Mouse (Mus musculus): ENCODE measurements around the gene Necap2. TPM values are rescaled to one million over a fixed set of nuclear protein-coding genes. Genes with fewer than 3 reads are reported as not detected.

Gene Necap2
- polyA plus RNA-seq, 1 experiment = 170 TPM

DNA sequence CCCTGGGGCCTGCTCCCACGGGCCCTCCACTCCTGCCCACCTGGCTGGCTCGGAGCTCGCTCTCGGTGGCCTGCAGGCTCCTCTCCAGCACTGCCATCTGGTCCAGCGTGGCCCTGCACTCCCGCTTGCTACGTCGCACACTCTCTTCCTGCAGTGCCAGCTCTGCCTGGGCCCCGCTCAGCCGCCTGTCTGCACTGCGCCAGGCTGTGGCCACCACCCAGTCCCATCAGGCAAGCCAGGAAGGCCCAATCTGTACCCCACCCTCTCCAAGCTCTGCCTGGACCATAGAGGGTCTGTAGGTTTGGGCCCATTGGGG is 56.6 kb downstream of the Necap2 start:
- no peak overlapping the region for H3K27ac ChIP-seq (ENCODE audit: insufficient read depth, low read depth, low read length)
- TF ChIP-seq POLR2A (IDR thresholded peaks at IDR 0.05; ENCODE audit: borderline replicate concordance, low read depth, low read length) = no peak
- no peak for TF ChIP-seq CTCF (IDR thresholded peaks at IDR 0.05; ENCODE audit: low read depth, low read length)

DNA sequence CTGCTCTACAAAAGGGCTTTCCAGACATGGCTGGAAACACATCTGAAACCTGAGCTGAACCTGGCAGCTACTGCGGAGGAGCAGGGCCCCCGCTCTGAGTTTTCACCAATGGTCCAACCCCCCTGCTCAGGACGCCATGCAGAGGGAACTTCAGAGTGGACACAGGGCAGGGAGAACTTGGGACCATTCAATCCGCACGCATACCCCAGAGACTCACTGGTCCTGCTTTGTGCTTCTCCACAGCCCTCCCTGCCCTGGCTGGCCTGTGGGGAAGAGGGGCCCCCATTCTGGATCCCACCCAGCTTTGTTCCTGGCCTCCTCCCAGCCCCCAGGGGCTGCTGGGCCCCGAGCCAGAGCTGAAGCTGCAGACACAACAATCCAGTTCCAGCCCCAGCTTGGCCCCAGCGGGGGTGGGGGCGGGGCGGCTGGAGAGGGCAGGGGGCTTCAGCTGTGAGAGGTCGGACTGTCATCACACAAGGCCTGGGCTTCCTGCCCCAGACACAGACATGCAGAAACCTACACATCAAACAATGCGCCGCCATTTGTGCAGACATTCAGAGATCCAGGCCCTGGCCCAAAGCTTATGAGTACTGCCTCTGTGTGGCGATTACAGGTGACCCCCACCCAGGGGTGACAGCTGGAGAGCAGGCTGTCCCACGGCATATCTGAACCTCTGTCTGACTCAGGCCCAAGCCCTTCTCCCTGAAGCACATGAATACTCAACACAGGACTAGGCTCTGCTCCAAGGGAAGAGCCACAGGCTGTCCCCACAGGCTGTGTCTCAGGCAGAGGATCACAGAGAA is 57.1 kb downstream of the Necap2 start:
- Histone ChIP-seq H3K4me1 (ENCODE audit: control insufficient read depth, insufficient read depth, low read length) (peaks cover 17% of the 10 kb centered on the region), H3K27ac (ENCODE audit: insufficient read depth, low read depth, low read length) (no peak overlapping the region), H3K4me3 (ENCODE audit: insufficient read depth, low read length) (no peak overlapping the region)
- TF ChIP-seq POLR2A (IDR thresholded peaks at IDR 0.05; ENCODE audit: borderline replicate concordance, low read depth, low read length) = no peak
- no peak for TF ChIP-seq CTCF (IDR thresholded peaks at IDR 0.05; ENCODE audit: low read depth, low read length)

More for the DNA sequence above, 56.6 kb downstream of the Necap2 start:
- H3K4me3 ChIP-seq (ENCODE audit: insufficient read depth, low read length) = no peak overlapping the region
- H3K4me1 ChIP-seq (ENCODE audit: control insufficient read depth, insufficient read depth, low read length) = peaks cover 12% of the 10 kb centered on the region

DNA sequence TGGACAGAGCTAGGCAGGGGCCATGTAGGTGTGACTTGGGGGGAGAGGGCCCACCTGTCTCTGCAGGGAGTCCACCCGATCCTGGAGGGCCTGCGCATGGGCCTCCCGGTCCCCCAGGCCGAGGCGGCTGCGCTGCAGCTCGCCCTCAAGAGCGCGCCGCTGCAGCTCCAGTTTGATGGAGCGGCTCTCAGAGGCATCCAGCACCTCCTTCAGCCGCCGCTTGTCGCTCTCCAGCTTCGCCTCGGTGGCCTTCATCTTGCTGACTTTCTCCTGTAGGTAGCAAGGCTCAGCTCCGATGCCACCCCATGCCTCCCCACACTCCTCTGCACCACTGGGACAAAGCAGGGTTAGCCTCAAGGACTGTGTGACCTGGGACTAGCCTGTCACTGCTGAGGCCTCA is 57.9 kb downstream of the Necap2 start:
- peaks cover 19% of the 10 kb centered on the region for H3K4me1 ChIP-seq (ENCODE audit: control insufficient read depth, insufficient read depth, low read length)
- H3K4me3 ChIP-seq (ENCODE audit: insufficient read depth, low read length) = no peak overlapping the region
- TF ChIP-seq CTCF (IDR thresholded peaks at IDR 0.05; ENCODE audit: low read depth, low read length) = no peak
- TF ChIP-seq POLR2A (IDR thresholded peaks at IDR 0.05; ENCODE audit: borderline replicate concordance, low read depth, low read length) = no peak
- no peak overlapping the region for H3K27ac ChIP-seq (ENCODE audit: insufficient read depth, low read depth, low read length)

DNA sequence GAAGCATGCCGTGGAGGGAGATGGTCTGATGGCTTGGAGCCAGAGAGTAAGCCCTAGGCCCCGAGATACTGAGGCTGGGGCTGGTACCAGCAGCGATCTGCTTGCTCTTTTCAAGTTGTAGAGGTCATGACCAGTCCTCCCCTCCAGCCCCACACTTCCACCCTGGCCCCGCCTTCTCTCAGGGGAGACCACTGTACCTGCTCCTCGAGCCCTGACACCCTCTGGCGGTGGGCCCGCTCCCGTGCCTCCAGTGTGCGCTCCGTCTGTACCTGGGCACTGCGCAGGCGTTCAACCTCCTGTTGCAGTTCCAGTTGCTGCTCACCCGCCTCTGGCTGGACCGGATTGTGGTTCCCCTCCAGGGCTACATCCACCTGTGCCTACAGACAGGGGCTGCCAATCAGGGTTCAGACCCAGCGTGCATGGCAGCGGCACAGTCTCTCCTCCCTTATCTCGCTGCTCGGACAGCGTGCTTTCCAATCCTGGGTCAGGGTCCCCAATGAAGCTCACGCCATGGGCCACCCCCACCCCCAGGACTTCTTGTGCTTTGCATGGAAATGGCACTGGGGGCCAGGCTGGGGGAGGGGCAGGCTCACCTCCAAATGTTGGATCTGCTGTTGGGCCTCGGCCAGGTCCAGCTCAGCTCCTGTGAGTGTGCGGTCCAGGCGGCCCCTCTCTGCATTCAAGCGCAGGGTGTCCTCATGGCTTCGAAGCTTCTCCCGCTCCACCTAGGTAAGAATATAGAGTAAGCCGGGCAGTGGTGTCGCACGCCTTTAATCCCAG is 60.3 kb downstream of the Necap2 start:
- TF ChIP-seq POLR2A (IDR thresholded peaks at IDR 0.05; ENCODE audit: borderline replicate concordance, low read depth, low read length) (no peak), CTCF (IDR thresholded peaks at IDR 0.05; ENCODE audit: low read depth, low read length) (no peak)
- Histone ChIP-seq H3K4me3 (ENCODE audit: insufficient read depth, low read length) (no peak overlapping the region), H3K4me1 (ENCODE audit: control insufficient read depth, insufficient read depth, low read length) (peaks cover 14% of the 10 kb centered on the region)

More for the DNA sequence above, 60.3 kb downstream of the Necap2 start:
- no peak overlapping the region for H3K27ac ChIP-seq (ENCODE audit: insufficient read depth, low read depth, low read length)

Other genes with a start within 250 kb of the Necap2 start
- gene Padi1, start 232.6 kb downstream of the Necap2 start, polyA plus RNA-seq (2012; ENCODE audit: insufficient read depth, insufficient read length, missing spikeins) = not detected in 2 replicates
- gene Padi2, start 172.0 kb downstream of the Necap2 start, polyA plus RNA-seq (2012; ENCODE audit: insufficient read depth, insufficient read length, missing spikeins) = 11.0 and 12.2 TPM in 2 replicates
- gene Sdhb, start 117.2 kb downstream of the Necap2 start, polyA plus RNA-seq (2012; ENCODE audit: insufficient read depth, insufficient read length, missing spikeins) = 145 and 163 TPM in 2 replicates
- gene Atp13a2, start 91.5 kb downstream of the Necap2 start, polyA plus RNA-seq (2012; ENCODE audit: insufficient read depth, insufficient read length, missing spikeins) = 203 and 230 TPM in 2 replicates
- not detected in 2 replicates for gene Mfap2, start 67.9 kb downstream of the Necap2 start, polyA plus RNA-seq (2012; ENCODE audit: insufficient read depth, insufficient read length, missing spikeins)
- gene Crocc, start 17.8 kb downstream of the Necap2 start, polyA plus RNA-seq (2012; ENCODE audit: insufficient read depth, insufficient read length, missing spikeins) = 6.9 and 8.1 TPM in 2 replicates
- not detected in 2 replicates for gene Spata21, start 10.0 kb upstream of the Necap2 start, polyA plus RNA-seq (2012; ENCODE audit: insufficient read depth, insufficient read length, missing spikeins)
- gene Szrd1, start 61.4 kb upstream of the Necap2 start, polyA plus RNA-seq (2012; ENCODE audit: insufficient read depth, insufficient read length, missing spikeins) = 105 and 129 TPM in 2 replicates
- gene Fbxo42, start 69.6 kb upstream of the Necap2 start, polyA plus RNA-seq (2012; ENCODE audit: insufficient read depth, insufficient read length, missing spikeins) = 22.0 and 28.2 TPM in 2 replicates
- 0.92 and 1.9 TPM in 2 replicates for gene Rsg1, start 135.6 kb upstream of the Necap2 start, polyA plus RNA-seq (2012; ENCODE audit: insufficient read depth, insufficient read length, missing spikeins)
- not detected in 2 replicates for gene Arhgef19, start 161.1 kb upstream of the Necap2 start, polyA plus RNA-seq (2012; ENCODE audit: insufficient read depth, insufficient read length, missing spikeins)
- 0.13 and 0.80 TPM in 2 replicates for gene Epha2, start 222.9 kb upstream of the Necap2 start, polyA plus RNA-seq (2012; ENCODE audit: insufficient read depth, insufficient read length, missing spikeins)